ENCODE assay signal across 28 mouse cellular contexts in the genomic region with DNA sequence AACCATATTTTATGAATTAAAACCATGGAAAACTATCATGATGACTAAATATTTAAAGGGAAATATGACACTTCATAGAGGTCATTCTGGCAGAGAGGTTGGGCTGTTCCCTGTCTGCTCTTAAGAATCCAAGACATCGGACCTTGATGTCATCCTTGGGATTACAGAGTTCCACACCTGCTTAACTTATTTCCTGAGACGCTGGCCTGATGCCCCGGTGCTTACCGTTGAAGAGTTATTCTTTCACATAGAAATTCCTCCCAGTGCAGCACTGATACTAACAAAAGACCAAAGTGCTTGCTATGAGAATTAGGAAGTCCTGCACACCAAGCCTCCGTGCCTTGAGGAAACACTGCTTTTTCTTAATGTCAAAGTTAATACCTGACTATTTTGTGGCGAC.
DNase-seq lines count a peak whose midpoint lies in the region; ATAC-seq and TF ChIP-seq lines count a peak whose summit lies in the region.
"Had no signal": no experiment of that assay in that cellular context is flagged by ENCODE, and none has a peak within 500 bp of the region (broad histone marks: within the 10 kb centered on the region; RNA-seq: fewer than 3 reads in every experiment).

No protein-coding gene starts in this region.

- TF ChIP-seq POLR2A in limb, embryonic 14.5 days (IDR thresholded peaks at IDR 0.05; ENCODE audit: borderline replicate concordance, extremely low read depth, insufficient read depth, insufficient read length): no peak

- ATAC-seq in limb, embryonic 14.5 days (ENCODE audit: low FRiP score, low read depth): no peak
- ATAC-seq: activated CD4-positive, CD25-positive, alpha-beta regulatory T cell, adult 4 months; CD4-positive, CD25-positive, alpha-beta regulatory T cell, adult 4 months; forebrain, embryonic 13.5 days; forebrain, embryonic 15.5 days; forebrain, postnatal 0 days; Patski had no signal

- intact Hi-C loops in heart, postnatal 25 days (cut with DNase I): no loop called here

- no peaks in the 10 kb centered on the region for H3K27me3 ChIP-seq in limb, embryonic 14.5 days (ENCODE audit: control insufficient read depth, insufficient read depth, low read length)
- no peaks in the 10 kb centered on the region for H3K27me3 ChIP-seq in limb, embryonic 10.5 days (ENCODE audit: low read depth, poor library complexity, severe bottlenecking)
- no peaks in the 10 kb centered on the region for H3K27me3 ChIP-seq in embryonic facial prominence, embryonic 10.5 days (replicated peaks; ENCODE audit: low read depth, poor library complexity, severe bottlenecking)
- H3K27me3 ChIP-seq: CH12.LX; embryonic facial prominence, embryonic 12.5 days; forebrain, embryonic 13.5 days; forebrain, embryonic 15.5 days; Patski had no signal

- no peak overlapping the region for H3K27ac ChIP-seq in limb, embryonic 14.5 days (replicated peaks; ENCODE audit: low read depth, low read length)
- no peak overlapping the region for H3K27ac ChIP-seq in limb, embryonic 10.5 days
- peak overlapping the region; percentile 68 for H3K27ac ChIP-seq in brown adipose tissue, adult 24 weeks (replicated peaks; ENCODE audit: low read depth, low read length)
- no peak overlapping the region for H3K27ac ChIP-seq in embryonic facial prominence, embryonic 10.5 days (replicated peaks)
- H3K27ac ChIP-seq: embryonic facial prominence, embryonic 12.5 days; forebrain, embryonic 13.5 days; forebrain, embryonic 15.5 days had no signal

- no peaks in the 10 kb centered on the region for H3K9me3 ChIP-seq in limb, embryonic 14.5 days (ENCODE audit: control insufficient read depth, low read length)
- no peaks in the 10 kb centered on the region for H3K9me3 ChIP-seq in limb, embryonic 10.5 days (replicated peaks)
- no peaks in the 10 kb centered on the region for H3K9me3 ChIP-seq in embryonic facial prominence, embryonic 10.5 days
- H3K9me3 ChIP-seq: embryonic facial prominence, embryonic 12.5 days; forebrain, embryonic 13.5 days; forebrain, embryonic 15.5 days; G1E had no signal

- WGBS in limb, embryonic 14.5 days: 56% methylated on average over 6 of the region's 6 CpGs
- WGBS in limb, embryonic 10.5 days: 83% methylated on average over 6 of the region's 6 CpGs
- WGBS in embryonic facial prominence, embryonic 10.5 days: 73% methylated on average over 6 of the region's 6 CpGs

- DNase-seq in heart, adult 11 months: peak; percentile 95
- no peak for DNase-seq in heart, postnatal 25 days (ENCODE audit: low spot score)
- DNase-seq in limb, embryonic 14.5 days (ENCODE audit: low spot score): peak; percentile 27
- no peak for DNase-seq in limb, embryonic 10.5 days (ENCODE audit: low spot score)
- peak; percentile 9 for DNase-seq in 3T3-L1 (ENCODE audit: low read depth, low spot score)
- no peak for DNase-seq in embryonic facial prominence, embryonic 10.5 days (ENCODE audit: low spot score)
- no peak for DNase-seq in frontal cortex, postnatal 10 days (ENCODE audit: low spot score in 2 of 2)
- DNase-seq: adrenal gland, adult 8-10 months; adrenal gland, postnatal 14 days; adrenal gland, postnatal 36 days; B cell, adult 2 months; cerebellum, adult 11 months; cerebellum, adult 18-20 months; cerebellum, adult 8-10 months; cerebellum, adult 9-11 months; cerebellum, postnatal 14 days; cerebellum, postnatal 36 days; embryo, embryonic 11 days; forebrain, postnatal 0 days had no signal

- no peak overlapping the region for H3K4me3 ChIP-seq in limb, embryonic 14.5 days (replicated peaks; ENCODE audit: low read length)
- H3K4me3 ChIP-seq in limb, embryonic 10.5 days: no peak overlapping the region
- H3K4me3 ChIP-seq in brown adipose tissue, adult 24 weeks (ENCODE audit: insufficient read depth, low read depth, low read length): no peak overlapping the region
- no peak overlapping the region for H3K4me3 ChIP-seq in embryonic facial prominence, embryonic 10.5 days
- H3K4me3 ChIP-seq: embryonic facial prominence, embryonic 12.5 days; forebrain, embryonic 13.5 days; forebrain, embryonic 15.5 days had no signal

- no peak overlapping the region for H3K4me2 ChIP-seq in limb, embryonic 14.5 days (replicated peaks; ENCODE audit: low read depth, low read length, severe bottlenecking)
- H3K4me2 ChIP-seq: embryonic facial prominence, embryonic 12.5 days; forebrain, embryonic 13.5 days; forebrain, embryonic 15.5 days had no signal

- peaks cover 15% of the 10 kb centered on the region for H3K4me1 ChIP-seq in limb, embryonic 14.5 days (ENCODE audit: control insufficient read depth, insufficient read depth, low read length)
- H3K4me1 ChIP-seq in limb, embryonic 10.5 days: peaks cover 9% of the 10 kb centered on the region
- H3K4me1 ChIP-seq in brown adipose tissue, adult 24 weeks (ENCODE audit: control insufficient read depth, insufficient read depth, insufficient read length, low read length): peaks cover 20% of the 10 kb centered on the region; the same call in 1 of the 2 replicates
- H3K4me1 ChIP-seq in embryonic facial prominence, embryonic 10.5 days: peaks cover 5% of the 10 kb centered on the region
- H3K4me1 ChIP-seq: forebrain, embryonic 13.5 days; forebrain, embryonic 15.5 days had no signal

- H3K36me3 ChIP-seq in limb, embryonic 14.5 days (ENCODE audit: control insufficient read depth, insufficient read depth, low read length): no peaks in the 10 kb centered on the region
- H3K36me3 ChIP-seq in limb, embryonic 10.5 days: no peaks in the 10 kb centered on the region
- H3K36me3 ChIP-seq in embryonic facial prominence, embryonic 10.5 days (replicated peaks): no peaks in the 10 kb centered on the region
- H3K36me3 ChIP-seq: embryonic facial prominence, embryonic 12.5 days; forebrain, embryonic 15.5 days; G1E had no signal

- no peak overlapping the region for H3K9ac ChIP-seq in limb, embryonic 14.5 days (ENCODE audit: low read depth, low read length, severe bottlenecking)
- H3K9ac ChIP-seq: embryonic facial prominence, embryonic 12.5 days; forebrain, embryonic 13.5 days; forebrain, embryonic 15.5 days; forebrain, postnatal 0 days had no signal

Comparison
In these comparisons a context has a peak if more than half of its experiments do, and no peak if none do; other contexts are left out.
1. DNase-seq: peak in heart, adult 11 months (single experiment), limb, embryonic 14.5 days (single experiment) and 3T3-L1 (single experiment); none in heart, postnatal 25 days (single experiment), limb, embryonic 10.5 days (single experiment), embryonic facial prominence, embryonic 10.5 days (single experiment) and frontal cortex, postnatal 10 days (0 of 2).